Mouse (Mus musculus): Measurements from ENCODE around the gene Fgfr2. TPM values are rescaled to one million over a fixed set of nuclear protein-coding genes. Genes with fewer than 3 reads are reported as not detected.

Gene Fgfr2
- polyA plus RNA-seq, 1 experiment = 114 TPM

GRCm38 (mm10) chr7:130991174-130991789 is 2131.9 kb downstream of the Fgfr2 start:
- no peak for DNase-seq
- H3K4me1 ChIP-seq (ENCODE audit: control insufficient read depth, insufficient read depth, low read length) = peaks cover 3% of the 10 kb centered on the region; the same call in 1 of the 2 replicates
- WGBS = 81% methylated on average over 13 of the region's 13 CpGs
- H3K4me3 ChIP-seq (replicated peaks; ENCODE audit: extremely low read depth, low read depth, low read length) = no peak overlapping the region
- no peak for TF ChIP-seq CTCF (IDR thresholded peaks at IDR 0.05; ENCODE audit: insufficient read depth, low read length)
- no peak for TF ChIP-seq POLR2A (IDR thresholded peaks at IDR 0.05; ENCODE audit: borderline replicate concordance, extremely low read depth, low read depth, low read length)

DNA sequence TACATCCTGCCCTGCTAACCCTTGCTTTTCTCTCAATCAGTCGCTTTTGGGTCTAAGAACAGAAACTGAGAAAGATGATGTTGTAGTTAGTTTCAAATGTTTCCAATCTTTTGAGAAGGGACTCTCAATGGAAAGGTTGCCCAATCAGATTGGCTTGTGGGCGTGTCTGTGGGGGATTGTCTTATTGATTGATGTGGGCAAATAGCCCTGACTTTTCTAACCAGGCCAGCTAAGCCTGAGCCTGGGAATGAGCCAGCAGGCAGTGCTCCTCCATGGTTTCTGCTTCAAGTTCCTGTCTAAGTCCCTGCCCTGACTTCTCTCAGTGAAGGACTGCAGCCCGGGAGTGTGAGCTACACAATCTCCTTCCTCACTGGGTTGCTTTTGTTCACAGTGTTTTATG is 2133.8 kb downstream of the Fgfr2 start:
- TF ChIP-seq CTCF (IDR thresholded peaks at IDR 0.05; ENCODE audit: insufficient read depth, low read length) = no peak
- no peak for TF ChIP-seq POLR2A (IDR thresholded peaks at IDR 0.05; ENCODE audit: borderline replicate concordance, extremely low read depth, low read depth, low read length)
- no peak for DNase-seq
- no peak overlapping the region for H3K4me3 ChIP-seq (replicated peaks; ENCODE audit: extremely low read depth, low read depth, low read length)
- 65% methylated on average over 3 of the region's 3 CpGs for WGBS
- H3K4me1 ChIP-seq (ENCODE audit: control insufficient read depth, insufficient read depth, low read length) = peaks cover 3% of the 10 kb centered on the region; the same call in 1 of the 2 replicates

DNA sequence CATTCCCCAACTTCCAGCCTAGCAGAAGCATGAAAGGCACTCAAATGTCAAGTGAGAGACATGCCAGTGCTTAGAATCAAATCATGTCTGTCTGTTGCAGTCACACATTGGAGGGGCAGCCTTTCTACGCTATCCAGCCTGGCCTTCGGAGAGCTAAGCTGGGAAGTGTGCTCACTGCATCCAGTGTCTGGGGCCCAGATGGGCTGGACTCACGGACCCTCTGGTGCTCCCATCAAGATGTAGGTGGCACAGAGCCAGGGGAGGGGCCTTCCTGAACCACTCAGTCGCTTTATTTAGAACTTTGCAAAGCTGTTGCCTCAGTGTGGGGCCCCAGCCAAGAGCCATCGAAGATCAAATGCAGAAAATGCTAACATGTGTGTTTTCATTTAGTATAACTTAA is 2135.0 kb downstream of the Fgfr2 start:
- 41% methylated on average over 5 of the region's 5 CpGs for WGBS
- H3K4me3 ChIP-seq (replicated peaks; ENCODE audit: extremely low read depth, low read depth, low read length) = no peak overlapping the region
- DNase-seq = no peak
- H3K4me1 ChIP-seq (ENCODE audit: control insufficient read depth, insufficient read depth, low read length) = peaks cover 3% of the 10 kb centered on the region; the same call in 1 of the 2 replicates
- TF ChIP-seq POLR2A (IDR thresholded peaks at IDR 0.05; ENCODE audit: borderline replicate concordance, extremely low read depth, low read depth, low read length) = no peak
- no peak for TF ChIP-seq CTCF (IDR thresholded peaks at IDR 0.05; ENCODE audit: insufficient read depth, low read length)

GRCm38 (mm10) chr7:130985716-130986115 is 2137.4 kb downstream of the Fgfr2 start:
- TF ChIP-seq POLR2A (IDR thresholded peaks at IDR 0.05; ENCODE audit: borderline replicate concordance, extremely low read depth, low read depth, low read length) = no peak
- TF ChIP-seq CTCF (IDR thresholded peaks at IDR 0.05; ENCODE audit: insufficient read depth, low read length) = no peak
- H3K4me3 ChIP-seq (replicated peaks; ENCODE audit: extremely low read depth, low read depth, low read length) = no peak overlapping the region
- WGBS = 55% methylated on average over 3 of the region's 3 CpGs
- DNase-seq = no peak
- peaks cover 3% of the 10 kb centered on the region; the same call in 1 of the 2 replicates for H3K4me1 ChIP-seq (ENCODE audit: control insufficient read depth, insufficient read depth, low read length)

- no peak for TF ChIP-seq CTCF (IDR thresholded peaks at IDR 0.05; ENCODE audit: insufficient read depth, low read length)
- no peak for TF ChIP-seq POLR2A (IDR thresholded peaks at IDR 0.05; ENCODE audit: borderline replicate concordance, extremely low read depth, low read depth, low read length)
- WGBS = 62% methylated on average over 12 of the region's 12 CpGs
These were observed 2138.0 kb downstream of the Fgfr2 start for GRCm38 (mm10) chr7:130985193-130985592.

GRCm38 (mm10) chr7:130984294-130984693 is 2138.9 kb downstream of the Fgfr2 start:
- no peak for DNase-seq
- Histone ChIP-seq H3K4me3 (replicated peaks; ENCODE audit: extremely low read depth, low read depth, low read length) (no peak overlapping the region), H3K4me1 (ENCODE audit: control insufficient read depth, insufficient read depth, low read length) (peaks cover 3% of the 10 kb centered on the region; the same call in 1 of the 2 replicates)
- TF ChIP-seq CTCF (IDR thresholded peaks at IDR 0.05; ENCODE audit: insufficient read depth, low read length) = no peak
- TF ChIP-seq POLR2A (IDR thresholded peaks at IDR 0.05; ENCODE audit: borderline replicate concordance, extremely low read depth, low read depth, low read length) = no peak
- 87% methylated on average over 7 of the region's 7 CpGs for WGBS

More at GRCm38 (mm10) chr7:130985193-130985592, 2138.0 kb downstream of the Fgfr2 start:
- Histone ChIP-seq H3K4me1 (ENCODE audit: control insufficient read depth, insufficient read depth, low read length) (peaks cover 3% of the 10 kb centered on the region; the same call in 1 of the 2 replicates), H3K4me3 (replicated peaks; ENCODE audit: extremely low read depth, low read depth, low read length) (no peak overlapping the region)
- no peak for DNase-seq

GRCm38 (mm10) chr7:130982881-130983280 is 2140.3 kb downstream of the Fgfr2 start:
- TF ChIP-seq CTCF (IDR thresholded peaks at IDR 0.05; ENCODE audit: insufficient read depth, low read length) (no peak), POLR2A (IDR thresholded peaks at IDR 0.05; ENCODE audit: borderline replicate concordance, extremely low read depth, low read depth, low read length) (no peak)
- DNase-seq = no peak
- peaks cover under 1% of the 10 kb centered on the region; the same call in 1 of the 2 replicates for H3K4me1 ChIP-seq (ENCODE audit: control insufficient read depth, insufficient read depth, low read length)
- no peak overlapping the region for H3K4me3 ChIP-seq (replicated peaks; ENCODE audit: extremely low read depth, low read depth, low read length)
- WGBS = 50% methylated on average over 3 of the region's 3 CpGs

- peak; percentile 68 for DNase-seq
- H3K4me1 ChIP-seq (ENCODE audit: control insufficient read depth, insufficient read depth, low read length) = peaks cover 4% of the 10 kb centered on the region
- TF ChIP-seq POLR2A (IDR thresholded peaks at IDR 0.05; ENCODE audit: borderline replicate concordance, extremely low read depth, low read depth, low read length) (no peak), CTCF (IDR thresholded peaks at IDR 0.05; ENCODE audit: insufficient read depth, low read length) (no peak)
- H3K4me3 ChIP-seq (replicated peaks; ENCODE audit: extremely low read depth, low read depth, low read length) = no peak overlapping the region
- 41% methylated on average over 4 of the region's 4 CpGs for WGBS
These were observed 2140.8 kb downstream of the Fgfr2 start for GRCm38 (mm10) chr7:130982371-130982770.

GRCm38 (mm10) chr7:130980130-130980529 is 2143.0 kb downstream of the Fgfr2 start:
- peaks cover 5% of the 10 kb centered on the region for H3K4me1 ChIP-seq (ENCODE audit: control insufficient read depth, insufficient read depth, low read length)
- no peak for TF ChIP-seq POLR2A (IDR thresholded peaks at IDR 0.05; ENCODE audit: borderline replicate concordance, extremely low read depth, low read depth, low read length)
- no peak for TF ChIP-seq CTCF (IDR thresholded peaks at IDR 0.05; ENCODE audit: insufficient read depth, low read length)
- 83% methylated on average over 5 of the region's 5 CpGs for WGBS
- H3K4me3 ChIP-seq (replicated peaks; ENCODE audit: extremely low read depth, low read depth, low read length) = no peak overlapping the region
- no peak for DNase-seq

GRCm38 (mm10) chr7:130978545-130978944 is 2144.6 kb downstream of the Fgfr2 start:
- TF ChIP-seq CTCF (IDR thresholded peaks at IDR 0.05; ENCODE audit: insufficient read depth, low read length) (no peak), POLR2A (IDR thresholded peaks at IDR 0.05; ENCODE audit: borderline replicate concordance, extremely low read depth, low read depth, low read length) (no peak)
- WGBS = 90% methylated on average over 1 of the region's 1 CpGs

More at GRCm38 (mm10) chr7:130978545-130978944, 2144.6 kb downstream of the Fgfr2 start:
- no peak for DNase-seq
- peaks cover 5% of the 10 kb centered on the region for H3K4me1 ChIP-seq (ENCODE audit: control insufficient read depth, insufficient read depth, low read length)
- no peak overlapping the region for H3K4me3 ChIP-seq (replicated peaks; ENCODE audit: extremely low read depth, low read depth, low read length)
